Comparison of ENCODE assay signal across 12 mouse cellular contexts in the genomic region with DNA sequence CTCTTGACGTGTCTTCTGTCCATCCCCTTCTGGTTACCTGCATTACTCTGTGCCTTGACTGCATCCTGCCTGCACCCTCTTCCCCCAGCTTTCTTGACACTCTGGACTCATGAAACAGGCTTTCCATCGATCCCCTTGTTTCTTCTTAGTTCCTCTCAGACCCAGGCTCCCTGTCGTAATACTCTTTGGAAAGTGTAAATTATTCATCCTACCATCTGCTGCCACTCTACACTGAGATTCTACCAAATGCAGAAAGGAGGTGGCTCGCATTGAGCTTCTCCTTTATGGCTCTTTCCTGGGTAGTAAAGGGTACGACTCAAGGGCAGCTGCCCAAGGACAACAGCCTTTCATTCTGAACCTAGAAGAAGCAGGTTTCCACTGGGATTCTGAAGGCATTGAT.
"Had no signal": no experiment of that assay in that cellular context is flagged by ENCODE, and none has a peak within 500 bp of the region (broad histone marks: within the 10 kb centered on the region; RNA-seq: fewer than 3 reads in every experiment).

No protein-coding gene starts in this region.

- H3K4me2 ChIP-seq: limb, embryonic 12.5 days; liver, embryonic 13.5 days; neural tube, embryonic 12.5 days had no signal

- ATAC-seq: liver, postnatal 0 days had no signal

- H3K27ac ChIP-seq: kidney, postnatal 0 days; limb, embryonic 12.5 days; liver, embryonic 13.5 days; neural tube, embryonic 12.5 days; stomach, postnatal 0 days had no signal

- H3K9ac ChIP-seq: limb, embryonic 12.5 days; liver, embryonic 13.5 days; liver, postnatal 0 days; neural tube, embryonic 12.5 days had no signal

- H3K9me3 ChIP-seq: limb, embryonic 12.5 days; liver, embryonic 13.5 days; neural tube, embryonic 12.5 days had no signal

- DNase-seq: kidney, adult 11 months; kidney, adult 9 months; kidney, postnatal 36 days; liver; liver, embryonic 13.5 days; liver, postnatal 0 days; midbrain, embryonic 14.5 days; thymus, postnatal 4 days had no signal

- H3K4me3 ChIP-seq: limb, embryonic 12.5 days; liver, embryonic 13.5 days; neural tube, embryonic 12.5 days had no signal

- H3K27me3 ChIP-seq: limb, embryonic 12.5 days; liver, embryonic 13.5 days; neural tube, embryonic 12.5 days had no signal

- H3K4me1 ChIP-seq: liver, embryonic 13.5 days had no signal

- H3K36me3 ChIP-seq: limb, embryonic 12.5 days; liver, embryonic 13.5 days; neural tube, embryonic 12.5 days had no signal
